Mouse (Mus musculus) bone marrow macrophage, adult 2 months (primary cell): ENCODE measurements around the gene AI837181.

Experiments
- CTCF ChIP-seq: IDR thresholded peaks from 2 replicates; pipeline ENCODE4 v1.5.1; 2012; ENCODE audit warnings: low read depth, mild to moderate bottlenecking, low read length, moderate library complexity
- POLR2A ChIP-seq: IDR thresholded peaks from 2 replicates; pipeline ENCODE4 v1.6.1; 2012; ENCODE audit warnings: mild to moderate bottlenecking, low read depth, low read length, borderline replicate concordance

- TF ChIP-seq POLR2A, result no peak
- peak; percentile 40; the same call in 1 of the 2 replicates for TF ChIP-seq CTCF
Observed at GRCm38 (mm10) chr19:5432992-5433852, 8.3 kb downstream of the AI837181 start.
